Mouse (Mus musculus): ENCODE results near the gene Shisa3. TPM values are rescaled to one million over a fixed set of nuclear protein-coding genes. Genes with fewer than 3 reads are reported as not detected.
A peak's percentile ranks its signal among the peaks of the same experiment; 100 is the strongest.

Gene Shisa3
- polyA plus RNA-seq (2012; rRNA removed): 22.4 and 23.8 TPM in 2 replicates

DNA sequence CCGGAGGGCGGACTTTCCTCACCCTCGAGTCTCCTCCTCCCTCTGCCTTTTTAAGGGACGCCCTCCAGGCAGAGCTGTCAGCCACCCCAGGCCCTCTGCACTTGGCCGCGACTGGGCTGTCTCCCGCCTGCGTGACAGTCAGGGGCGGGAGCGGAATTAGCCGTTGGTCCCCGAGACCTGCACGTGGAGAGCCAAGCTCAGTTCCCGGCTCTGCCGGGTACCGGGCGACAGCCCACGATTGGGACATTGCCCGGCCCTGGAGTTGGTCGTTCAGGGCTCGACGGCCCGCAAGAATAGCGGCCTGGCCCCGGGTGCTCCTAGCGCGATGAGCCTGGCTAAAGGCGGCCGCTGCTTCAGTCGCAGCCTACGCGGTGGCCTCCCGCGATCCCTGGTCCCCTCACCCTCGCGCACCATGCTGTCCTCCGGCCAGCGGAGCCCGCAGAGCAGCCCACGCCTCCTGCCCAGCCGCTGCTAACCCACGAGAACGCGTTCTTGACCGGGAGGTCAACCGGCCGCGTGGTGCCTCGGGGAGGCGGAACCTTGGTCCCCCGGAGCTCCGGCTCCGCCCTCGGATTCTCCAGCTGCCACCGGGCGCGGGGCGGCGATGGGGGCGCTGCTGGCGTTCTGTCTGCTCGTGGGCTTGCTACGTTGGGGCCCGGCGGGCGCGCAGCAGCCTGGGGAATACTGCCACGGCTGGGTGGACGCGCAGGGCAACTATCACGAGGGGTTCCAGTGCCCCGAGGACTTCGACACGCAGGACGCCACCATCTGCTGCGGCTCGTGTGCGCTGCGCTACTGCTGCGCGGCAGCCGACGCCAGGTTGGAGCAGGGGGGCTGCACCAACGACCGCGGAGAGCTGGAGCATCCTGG is at the start of gene Shisa3:
Gene Shisa3, plus strand, starts transcription at position 79 of the 870 bp plus-strand sequence.
- Histone ChIP-seq H3K36me3 (ENCODE audit: control insufficient read depth, insufficient read depth, low read length) (no peaks in the 10 kb centered on the region), H3K27ac (ENCODE audit: control insufficient read depth, insufficient read depth, low read depth, low read length) (peak within 1 kb of the TSS; percentile 67; the same call in 1 of the 2 replicates), H3K4me3 (ENCODE audit: control insufficient read depth, low read depth, low read length) (peak within 1 kb of the TSS; percentile 86), H3K4me1 (ENCODE audit: control insufficient read depth, insufficient read depth, low read length) (peaks cover 13% of the 10 kb centered on the region), H3K27me3 (ENCODE audit: control insufficient read depth, insufficient read depth, low read length) (no peaks in the 10 kb centered on the region)
- TF ChIP-seq CTCF (IDR thresholded peaks at IDR 0.05; ENCODE audit: control insufficient read depth, insufficient read depth, insufficient replicate concordance, low read depth, low read length) (no peak), POLR2A (IDR thresholded peaks at IDR 0.05; ENCODE audit: control insufficient read depth, low read depth, low read length) (no peak; the same call in 1 of the 2 replicates)

DNA sequence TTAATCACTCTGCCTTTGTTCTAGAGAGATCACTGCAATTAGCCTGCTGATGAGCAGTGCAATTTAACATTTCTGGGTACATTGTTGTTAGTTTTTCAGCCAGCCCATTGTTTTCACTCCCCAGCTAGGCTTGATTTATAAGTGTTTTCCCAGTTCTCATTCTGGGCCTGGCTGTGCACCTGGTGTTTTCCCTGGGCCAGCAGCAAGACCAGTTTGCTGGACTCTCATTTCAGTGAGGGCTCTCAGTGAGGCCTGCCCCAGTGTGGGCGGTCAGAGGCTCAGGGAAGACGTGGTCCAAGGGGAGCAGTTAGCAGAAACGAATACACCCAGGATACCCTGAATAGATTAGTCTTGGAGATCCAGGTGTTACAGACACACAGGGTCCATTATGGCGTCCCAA is 49.0 kb upstream of the Shisa3 start:
- TF ChIP-seq POLR2A (IDR thresholded peaks at IDR 0.05; ENCODE audit: control insufficient read depth, low read depth, low read length) (no peak), CTCF (IDR thresholded peaks at IDR 0.05; ENCODE audit: control insufficient read depth, insufficient read depth, insufficient replicate concordance, low read depth, low read length) (no peak)
- H3K27me3 ChIP-seq (ENCODE audit: control insufficient read depth, insufficient read depth, low read length): no peaks in the 10 kb centered on the region

DNA sequence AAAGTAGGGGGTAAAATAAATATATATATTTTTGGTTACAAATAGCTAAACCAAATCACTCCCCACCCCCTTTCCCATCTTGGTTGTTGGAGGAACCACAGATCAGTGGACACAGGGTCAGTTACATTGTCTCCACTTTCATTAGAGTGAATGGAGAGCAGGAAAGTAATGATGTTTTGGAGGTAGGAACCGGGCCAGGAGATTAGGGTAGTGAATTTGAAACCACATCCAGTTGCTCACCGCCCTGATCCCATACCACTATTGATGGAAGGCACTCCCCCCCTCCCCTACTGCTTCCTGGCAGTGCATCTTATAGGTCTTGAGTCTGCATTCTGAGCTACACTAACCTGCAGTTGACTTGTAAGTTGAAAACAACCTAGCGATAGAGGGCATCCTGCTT is 48.6 kb upstream of the Shisa3 start:
- Histone ChIP-seq H3K4me3 (ENCODE audit: control insufficient read depth, low read depth, low read length) (no peak overlapping the region), H3K27me3 (ENCODE audit: control insufficient read depth, insufficient read depth, low read length) (no peaks in the 10 kb centered on the region), H3K4me1 (ENCODE audit: control insufficient read depth, insufficient read depth, low read length) (no peaks in the 10 kb centered on the region; the same call in 1 of the 2 replicates), H3K27ac (ENCODE audit: control insufficient read depth, insufficient read depth, low read depth, low read length) (no peak overlapping the region), H3K36me3 (ENCODE audit: control insufficient read depth, insufficient read depth, low read length) (no peaks in the 10 kb centered on the region)
- TF ChIP-seq CTCF (IDR thresholded peaks at IDR 0.05; ENCODE audit: control insufficient read depth, insufficient read depth, insufficient replicate concordance, low read depth, low read length) (no peak), POLR2A (IDR thresholded peaks at IDR 0.05; ENCODE audit: control insufficient read depth, low read depth, low read length) (no peak)

More for the DNA sequence above, 49.0 kb upstream of the Shisa3 start:
- Histone ChIP-seq H3K4me1 (ENCODE audit: control insufficient read depth, insufficient read depth, low read length) (no peaks in the 10 kb centered on the region; the same call in 1 of the 2 replicates), H3K36me3 (ENCODE audit: control insufficient read depth, insufficient read depth, low read length) (no peaks in the 10 kb centered on the region), H3K27ac (ENCODE audit: control insufficient read depth, insufficient read depth, low read depth, low read length) (no peak overlapping the region), H3K4me3 (ENCODE audit: control insufficient read depth, low read depth, low read length) (no peak overlapping the region)

DNA sequence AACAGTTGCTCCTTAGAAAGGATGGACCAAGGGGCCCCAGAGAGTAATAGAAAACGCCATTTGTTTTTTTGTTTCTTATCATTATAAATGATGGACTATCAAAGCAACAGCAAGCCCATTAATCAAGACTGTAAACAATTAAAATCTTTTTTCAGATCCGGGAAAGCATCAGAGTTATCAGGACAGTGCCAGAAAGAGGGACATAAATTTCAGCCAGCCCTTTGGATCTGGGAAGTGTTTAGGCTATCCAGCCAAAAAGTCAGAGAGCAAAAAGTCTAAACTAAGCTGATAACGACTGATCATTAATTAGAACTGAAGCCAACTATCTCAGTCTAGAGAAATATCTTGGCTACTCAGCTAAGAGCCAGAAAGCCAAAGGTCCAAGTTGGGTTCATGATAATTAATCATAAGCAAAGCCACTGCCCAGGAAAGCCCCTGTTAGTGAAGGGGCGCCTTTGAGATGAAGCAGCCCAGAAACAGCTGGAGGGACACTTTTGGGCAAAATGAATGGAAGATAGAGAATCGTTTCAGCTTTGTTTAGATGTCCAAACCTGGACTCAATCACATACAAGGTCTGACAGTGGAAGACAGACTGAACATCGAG is 35.0 kb upstream of the Shisa3 start:
- Histone ChIP-seq H3K4me3 (ENCODE audit: control insufficient read depth, low read depth, low read length) (no peak overlapping the region), H3K27me3 (ENCODE audit: control insufficient read depth, insufficient read depth, low read length) (no peaks in the 10 kb centered on the region), H3K4me1 (ENCODE audit: control insufficient read depth, insufficient read depth, low read length) (no peaks in the 10 kb centered on the region), H3K27ac (ENCODE audit: control insufficient read depth, insufficient read depth, low read depth, low read length) (no peak overlapping the region), H3K36me3 (ENCODE audit: control insufficient read depth, insufficient read depth, low read length) (no peaks in the 10 kb centered on the region)
- TF ChIP-seq CTCF (IDR thresholded peaks at IDR 0.05; ENCODE audit: control insufficient read depth, insufficient read depth, insufficient replicate concordance, low read depth, low read length) (no peak), POLR2A (IDR thresholded peaks at IDR 0.05; ENCODE audit: control insufficient read depth, low read depth, low read length) (no peak)

DNA sequence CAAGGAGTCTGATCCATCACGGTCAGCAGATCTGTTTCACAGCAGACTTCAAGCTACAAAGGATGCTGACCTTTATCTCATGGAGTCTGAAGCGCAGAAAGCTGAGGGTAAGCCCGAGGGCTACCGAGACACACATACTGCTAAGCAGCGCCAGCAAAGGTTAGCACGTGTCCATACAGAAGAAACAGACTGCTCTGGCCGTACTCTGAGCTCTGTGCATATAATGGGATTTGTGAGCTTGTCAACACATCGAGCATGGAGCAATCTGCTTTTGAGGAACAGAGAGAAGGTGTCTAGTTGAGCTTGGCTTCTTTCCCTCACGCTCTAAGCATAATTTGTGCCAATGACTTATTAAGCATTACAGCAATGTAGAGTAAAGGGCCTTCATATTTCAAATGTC is 33.6 kb upstream of the Shisa3 start:
- no peaks in the 10 kb centered on the region for H3K36me3 ChIP-seq (ENCODE audit: control insufficient read depth, insufficient read depth, low read length)
- no peaks in the 10 kb centered on the region for H3K4me1 ChIP-seq (ENCODE audit: control insufficient read depth, insufficient read depth, low read length)
- H3K27me3 ChIP-seq (ENCODE audit: control insufficient read depth, insufficient read depth, low read length): no peaks in the 10 kb centered on the region
- no peak overlapping the region for H3K4me3 ChIP-seq (ENCODE audit: control insufficient read depth, low read depth, low read length)
- no peak overlapping the region for H3K27ac ChIP-seq (ENCODE audit: control insufficient read depth, insufficient read depth, low read depth, low read length)
- no peak for TF ChIP-seq POLR2A (IDR thresholded peaks at IDR 0.05; ENCODE audit: control insufficient read depth, low read depth, low read length)

DNA sequence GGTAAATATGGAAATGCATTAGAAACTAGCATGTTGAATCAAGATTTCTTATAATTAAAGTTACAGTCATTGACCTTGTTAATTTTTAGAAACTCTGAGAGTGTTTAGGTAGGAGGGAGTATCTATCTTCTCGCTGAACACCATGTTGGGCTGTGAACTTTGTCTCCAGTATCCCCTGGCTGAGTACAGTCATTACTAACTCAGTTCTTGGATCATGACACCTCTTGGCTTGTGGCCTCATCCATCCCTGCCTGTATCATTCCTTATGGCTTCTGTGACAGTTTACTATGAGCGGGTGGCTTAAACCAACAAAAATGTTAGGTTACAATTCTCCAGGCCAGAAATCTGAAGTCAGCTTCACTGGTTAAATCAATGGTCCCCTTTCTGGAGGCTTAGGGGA is 32.0 kb upstream of the Shisa3 start:
- no peak for TF ChIP-seq CTCF (IDR thresholded peaks at IDR 0.05; ENCODE audit: control insufficient read depth, insufficient read depth, insufficient replicate concordance, low read depth, low read length)
- TF ChIP-seq POLR2A (IDR thresholded peaks at IDR 0.05; ENCODE audit: control insufficient read depth, low read depth, low read length): no peak
- Histone ChIP-seq H3K27me3 (ENCODE audit: control insufficient read depth, insufficient read depth, low read length) (no peaks in the 10 kb centered on the region), H3K4me1 (ENCODE audit: control insufficient read depth, insufficient read depth, low read length) (no peaks in the 10 kb centered on the region), H3K36me3 (ENCODE audit: control insufficient read depth, insufficient read depth, low read length) (no peaks in the 10 kb centered on the region), H3K27ac (ENCODE audit: control insufficient read depth, insufficient read depth, low read depth, low read length) (no peak overlapping the region), H3K4me3 (ENCODE audit: control insufficient read depth, low read depth, low read length) (no peak overlapping the region)
